Mouse (Mus musculus): ENCODE results near the gene Psd.

Psd gene

DNA sequence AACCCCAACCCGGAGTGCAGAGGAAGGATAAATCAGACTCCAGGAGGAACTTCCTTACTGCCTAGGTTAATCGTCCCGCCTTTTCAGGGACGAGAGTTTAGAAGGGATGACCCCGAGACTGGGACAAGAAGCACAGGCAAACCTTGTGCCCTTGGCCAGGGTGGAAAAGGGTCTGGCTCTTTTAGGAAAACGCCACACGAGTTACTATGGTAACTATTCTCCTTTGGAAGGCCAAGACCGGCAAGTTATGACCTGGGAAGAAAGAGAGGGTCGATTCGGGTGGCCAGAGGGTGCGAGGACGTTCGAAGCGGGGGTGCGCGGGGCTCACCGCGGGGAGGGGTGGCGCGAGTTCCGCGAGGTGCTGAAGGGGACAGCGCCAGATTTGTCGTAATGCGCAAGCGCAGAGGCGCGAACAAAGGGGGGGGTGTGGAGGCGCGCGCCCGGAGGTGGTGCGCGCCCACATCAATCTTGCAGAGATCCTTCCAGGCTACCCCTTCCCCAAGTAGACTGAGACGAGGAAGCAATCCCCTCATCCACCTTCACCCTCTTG is at the start of gene Psd:
Gene Psd, minus strand, starts transcription at position 401 of the 550 bp plus-strand sequence.
- in situ Hi-C loops (cut with MseI, MboI) = no loop called here

- in situ Hi-C loops (cut with MseI, MboI) = no loop called here
Measured at GRCm38 (mm10) chr19:46375891-46376290, 48.9 kb upstream of the Psd start.

GRCm38 (mm10) chr19:46375489-46375888 is 48.5 kb upstream of the Psd start:
- in situ Hi-C loops (cut with MseI, MboI) = no loop called here

GRCm38 (mm10) chr19:46374477-46375088 is 47.6 kb upstream of the Psd start:
- in situ Hi-C loops (cut with MseI, MboI) = no loop called here

DNA sequence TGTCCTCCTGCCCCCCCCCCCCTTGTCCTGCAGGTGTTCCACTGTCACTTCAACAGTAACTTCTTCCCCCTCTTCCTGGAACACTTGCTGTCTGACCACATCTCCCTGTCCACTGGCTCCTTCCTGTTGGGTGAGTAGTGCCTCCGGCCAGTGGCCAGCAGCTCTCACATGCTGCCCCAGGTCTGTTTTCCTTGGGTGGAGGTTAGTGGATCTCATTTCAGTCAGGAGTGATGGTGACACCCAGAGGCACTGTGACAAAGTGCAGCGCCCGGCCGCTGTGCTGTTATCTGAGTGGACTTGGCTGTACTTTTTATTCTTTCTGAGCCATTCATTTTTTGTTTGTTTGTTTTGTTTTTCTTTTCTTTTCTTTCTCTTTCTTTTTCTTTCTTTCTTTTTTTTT is 42.2 kb upstream of the Psd start:
- in situ Hi-C loops (cut with MseI, MboI) = no loop called here

GRCm38 (mm10) chr19:46367798-46368590 is 41.0 kb upstream of the Psd start:
- in situ Hi-C loops (cut with MseI, MboI) = no loop called here

GRCm38 (mm10) chr19:46363294-46364009 is 36.5 kb upstream of the Psd start:
- in situ Hi-C loops (cut with MseI, MboI) = no loop called here

- in situ Hi-C loops (cut with MseI, MboI) = no loop called here
Measured at GRCm38 (mm10) chr19:46362104-46362503, 35.1 kb upstream of the Psd start.

- in situ Hi-C loops (cut with MseI, MboI) = no loop called here
Measured at GRCm38 (mm10) chr19:46358381-46358780, 31.4 kb upstream of the Psd start.

DNA sequence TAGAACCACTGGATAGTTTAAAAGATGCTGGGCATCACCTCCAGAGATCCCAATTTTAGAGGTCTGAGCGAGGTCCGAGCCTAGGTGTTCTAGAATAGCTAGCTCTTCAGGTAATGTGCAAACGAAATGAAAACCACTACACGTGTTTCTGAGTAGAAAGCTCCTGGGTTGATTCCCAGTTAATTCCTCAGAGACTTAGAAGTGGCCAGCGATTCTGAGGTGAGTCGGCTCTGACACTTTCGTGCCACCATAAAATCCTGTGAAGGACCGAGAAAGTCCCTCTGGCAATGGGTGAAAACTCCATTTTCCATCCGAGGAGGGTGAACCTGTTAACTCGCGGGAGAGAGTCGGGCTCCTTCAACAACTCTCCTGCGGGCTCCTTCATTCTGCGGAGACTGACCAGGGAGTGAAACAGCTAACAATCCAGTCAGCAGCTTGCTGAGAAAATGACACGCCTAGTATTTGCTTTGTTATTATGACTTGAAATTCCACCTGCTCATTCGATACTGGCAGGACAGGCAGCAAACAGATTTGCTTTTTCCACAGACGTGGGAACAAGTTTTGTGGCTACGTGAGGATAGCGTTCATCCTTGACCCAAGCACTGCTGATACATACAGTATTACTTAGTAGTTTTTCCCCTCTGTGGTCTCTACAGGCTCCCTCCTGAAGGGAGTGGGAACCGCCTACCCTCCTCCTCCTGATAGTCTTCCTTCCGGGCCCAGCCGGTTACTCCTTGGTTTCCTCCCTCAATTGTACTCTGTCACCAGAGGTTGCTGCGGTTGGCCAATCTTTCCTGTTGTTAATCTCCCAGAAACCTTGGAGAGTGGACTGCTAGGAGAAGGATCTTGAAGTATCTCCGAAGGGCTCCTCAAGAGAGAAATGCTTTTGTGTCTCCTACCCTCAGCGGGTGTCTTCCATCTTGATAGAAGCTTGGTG is 30.7 kb upstream of the Psd start:
- in situ Hi-C loops (cut with MseI, MboI) = no loop called here

GRCm38 (mm10) chr19:46356701-46357138 is 29.8 kb upstream of the Psd start:
- in situ Hi-C loops (cut with MseI, MboI) = no loop called here

DNA sequence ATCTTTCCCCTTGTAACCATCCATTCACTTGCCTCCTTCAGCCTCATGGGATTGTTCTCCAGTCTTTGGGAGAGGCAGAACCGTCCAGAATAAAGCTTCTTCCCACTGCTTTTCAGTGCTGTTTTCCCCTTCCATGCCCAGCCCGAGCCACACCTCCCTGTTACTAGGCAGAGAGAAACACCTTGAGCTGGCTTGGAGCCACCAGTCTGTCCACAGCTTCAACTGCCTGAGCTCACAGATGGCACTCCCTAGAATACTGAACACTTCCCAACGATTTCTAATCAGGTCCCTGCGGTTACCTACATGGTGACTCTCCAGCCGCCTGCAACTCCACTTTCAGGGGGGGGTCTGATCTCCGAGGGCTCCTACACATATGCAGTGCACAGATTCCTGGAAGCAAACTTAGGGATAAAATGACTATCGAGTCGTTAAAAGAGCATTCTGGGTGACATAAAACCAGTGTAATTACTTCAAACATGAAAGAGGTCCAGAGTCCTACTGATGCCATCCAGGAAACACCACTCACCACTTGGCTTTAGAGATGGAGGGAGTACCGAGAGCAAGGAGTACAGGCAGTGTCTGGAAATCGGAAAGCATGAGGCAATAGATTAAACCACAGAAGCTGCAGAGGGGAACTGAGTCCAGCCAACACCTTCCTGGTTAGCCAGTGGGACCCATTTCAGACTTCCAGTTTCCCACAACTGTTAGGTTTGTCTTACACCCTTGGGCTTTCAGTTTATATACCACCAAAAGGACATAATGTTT is 23.4 kb upstream of the Psd start, which contains the start of gene 2310034G01Rik:
Gene 2310034G01Rik, minus strand, starts transcription at position 135 of the 765 bp plus-strand sequence.
- in situ Hi-C loops (cut with MseI, MboI) = no loop called here

- in situ Hi-C loops (cut with MseI, MboI) = no loop called here
Measured at GRCm38 (mm10) chr19:46349550-46349949, 22.6 kb upstream of the Psd start.

GRCm38 (mm10) chr19:46348761-46349458 is 22.0 kb upstream of the Psd start:
- in situ Hi-C loops (cut with MseI, MboI) = no loop called here

GRCm38 (mm10) chr19:46347936-46348668 is 21.1 kb upstream of the Psd start:
- in situ Hi-C loops (cut with MseI, MboI) = no loop called here

DNA sequence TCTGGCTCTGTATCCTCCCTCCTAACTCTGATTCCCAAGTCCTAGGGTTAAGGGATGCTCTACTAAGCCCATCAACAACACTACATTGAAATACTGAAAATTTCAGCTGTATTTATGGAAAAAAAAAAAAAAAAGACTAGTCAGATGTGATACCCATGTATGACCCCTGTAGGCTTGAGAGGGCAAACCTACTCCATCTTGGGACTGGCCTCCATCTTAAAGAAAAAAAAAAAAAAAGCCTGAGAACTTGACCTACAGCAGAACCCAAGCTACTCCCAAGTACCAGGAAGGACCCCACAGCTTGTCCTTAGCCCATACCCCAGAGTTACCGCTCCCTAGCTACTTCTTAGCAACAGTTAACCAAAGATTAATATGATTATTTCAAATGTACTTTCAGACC is 20.2 kb upstream of the Psd start:
- in situ Hi-C loops (cut with MseI, MboI) = no loop called here

- in situ Hi-C loops (cut with MseI, MboI) = no loop called here
Measured at GRCm38 (mm10) chr19:46344710-46345419, 17.9 kb upstream of the Psd start.

DNA sequence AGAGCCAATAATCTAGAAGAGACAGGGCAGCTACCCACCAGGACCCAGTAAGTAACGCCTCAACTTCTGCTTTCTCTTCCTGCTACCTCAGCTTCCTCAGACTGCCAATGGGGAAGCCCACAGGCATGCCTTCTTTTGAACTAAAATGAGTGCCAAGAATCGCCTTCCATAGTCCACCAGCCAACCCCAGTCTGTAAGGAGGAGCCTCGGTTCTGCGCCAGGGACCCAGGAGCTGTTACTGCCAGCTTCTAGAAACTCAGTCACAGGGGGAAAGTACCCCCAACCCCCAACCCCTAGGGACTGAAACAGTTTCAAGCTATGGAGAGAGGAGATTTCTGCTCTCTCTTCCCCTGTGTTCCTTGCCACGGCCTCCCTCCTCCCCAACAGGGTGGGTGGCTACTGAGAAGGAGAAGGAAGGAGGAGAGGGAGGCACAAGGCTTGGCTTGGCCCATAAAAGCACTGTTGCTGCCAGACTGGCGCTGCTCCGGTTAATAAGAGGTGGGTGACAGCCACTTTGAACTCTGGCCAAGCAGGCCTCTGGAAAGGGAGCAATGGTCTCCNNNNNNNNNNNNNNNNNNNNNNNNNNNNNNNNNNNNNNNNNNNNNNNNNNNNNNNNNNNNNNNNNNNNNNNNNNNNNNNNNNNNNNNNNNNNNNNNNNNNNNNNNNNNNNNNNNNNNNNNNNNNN is 12.5 kb upstream of the Psd start:
- in situ Hi-C loops (cut with MseI, MboI) = no loop called here
